Mouse (Mus musculus) heart, adult 9 months (tissue): ENCODE measurements around the gene Speg.
A peak's percentile ranks its signal among the peaks of the same experiment; 100 is the strongest.

Source experiments
- DNase-seq, 2 experiments: peaks; one replicate each; pipeline ENCODE4 v3.0.0; 2022; ENCODE audit warnings: low spot score in 2 of 2

The Speg gene

GRCm38 (mm10) chr1:75393846-75394245 lies 18.7 kb downstream of the Speg start:
- no peak for DNase-seq

GRCm38 (mm10) chr1:75398761-75399402 lies 23.8 kb downstream of the Speg start:
- peak; percentile 86 to 90 for DNase-seq

DNA sequence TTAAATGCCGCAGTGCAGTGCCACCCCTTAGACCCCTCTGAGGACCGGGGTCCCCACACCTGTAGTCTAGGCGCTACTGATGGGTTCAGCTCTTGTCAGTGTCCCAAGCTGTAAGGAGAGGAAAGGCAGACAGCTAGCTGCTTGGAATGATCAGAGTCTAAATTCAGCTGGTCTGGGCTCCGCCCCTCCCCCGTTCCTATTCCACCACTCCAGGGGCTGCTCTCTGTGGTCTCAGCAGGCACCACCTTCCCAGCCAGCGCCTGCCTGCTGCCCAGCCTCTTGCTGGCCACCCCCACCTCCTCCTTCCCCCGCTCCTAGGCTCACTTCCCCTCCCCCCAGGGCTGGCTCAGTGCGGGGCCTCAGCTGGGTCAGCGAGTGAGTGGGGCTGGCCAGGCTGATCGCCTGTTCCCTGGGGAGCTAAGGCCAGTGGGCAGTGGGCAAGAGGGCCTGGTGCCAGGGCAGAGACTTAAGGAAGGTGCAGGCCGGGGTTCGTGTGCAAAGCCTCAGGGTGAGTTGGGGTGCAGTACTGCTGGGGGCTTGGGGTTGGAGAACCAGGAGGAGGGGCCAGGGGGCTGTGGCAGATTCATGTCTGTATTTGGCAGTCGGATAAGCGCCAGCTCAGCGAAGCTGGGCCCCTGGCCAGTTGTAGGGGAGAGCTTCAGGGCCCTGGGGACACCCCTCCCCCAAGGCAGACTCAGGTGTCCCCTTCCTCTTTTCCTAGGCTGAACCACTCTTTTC lies 24.8 kb downstream of the Speg start:
- DNase-seq = peak; percentile 76 to 78

DNA sequence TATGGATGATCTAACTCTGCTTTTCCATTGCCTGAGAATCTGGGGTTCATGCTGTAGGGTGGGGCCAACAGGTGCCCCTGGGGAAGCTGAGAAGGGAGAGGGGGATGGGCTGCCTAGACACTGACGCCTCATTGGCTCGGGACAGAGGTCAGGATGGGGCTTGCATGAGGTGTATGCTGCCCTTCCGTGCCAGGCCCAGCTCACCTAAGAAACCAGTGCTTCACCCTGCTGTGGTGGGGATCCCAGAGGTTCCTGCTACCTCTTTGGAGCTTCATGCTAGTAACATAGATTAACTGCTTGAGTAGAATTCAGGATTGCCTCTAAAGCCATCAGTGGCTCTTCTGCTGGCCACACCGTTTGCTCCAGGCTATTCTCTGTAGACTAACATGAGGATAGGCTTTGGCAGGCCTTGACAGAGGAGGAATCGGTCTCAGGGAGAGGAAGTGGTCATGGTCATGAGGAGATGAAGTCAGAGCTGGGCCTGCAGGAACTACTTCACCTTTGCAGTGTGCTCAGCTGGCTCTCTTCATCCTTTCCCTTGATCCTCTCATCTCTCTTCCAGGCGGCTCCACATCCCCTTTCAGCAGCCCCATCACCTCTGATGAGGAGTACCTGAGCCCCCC lies 25.5 kb downstream of the Speg start:
- no peak for DNase-seq

- DNase-seq = no peak
These were observed 30.4 kb downstream of the Speg start for GRCm38 (mm10) chr1:75405547-75405946.

DNA sequence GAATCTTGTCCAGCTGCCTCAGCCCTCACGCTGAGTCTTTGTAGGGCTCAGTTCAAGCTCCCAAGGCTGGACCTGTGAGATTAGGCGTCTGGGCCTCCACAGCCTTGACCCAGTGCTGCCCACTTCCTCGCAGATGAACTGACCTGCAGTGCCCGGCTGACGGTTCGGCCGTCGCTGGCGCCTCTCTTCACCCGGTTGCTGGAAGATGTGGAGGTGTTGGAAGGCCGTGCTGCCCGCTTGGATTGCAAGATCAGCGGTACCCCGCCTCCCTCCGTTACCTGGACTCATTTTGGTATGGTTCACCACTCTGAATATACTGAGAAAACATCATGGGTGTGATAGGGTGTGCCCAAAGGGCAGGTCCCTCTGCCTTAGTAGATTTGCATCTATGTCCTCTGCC lies 31.1 kb downstream of the Speg start:
- no peak for DNase-seq

GRCm38 (mm10) chr1:75407056-75407455 lies 32.0 kb downstream of the Speg start:
- no peak for DNase-seq

- DNase-seq = no peak
These were observed 33.1 kb downstream of the Speg start for GRCm38 (mm10) chr1:75408210-75408609.

DNA sequence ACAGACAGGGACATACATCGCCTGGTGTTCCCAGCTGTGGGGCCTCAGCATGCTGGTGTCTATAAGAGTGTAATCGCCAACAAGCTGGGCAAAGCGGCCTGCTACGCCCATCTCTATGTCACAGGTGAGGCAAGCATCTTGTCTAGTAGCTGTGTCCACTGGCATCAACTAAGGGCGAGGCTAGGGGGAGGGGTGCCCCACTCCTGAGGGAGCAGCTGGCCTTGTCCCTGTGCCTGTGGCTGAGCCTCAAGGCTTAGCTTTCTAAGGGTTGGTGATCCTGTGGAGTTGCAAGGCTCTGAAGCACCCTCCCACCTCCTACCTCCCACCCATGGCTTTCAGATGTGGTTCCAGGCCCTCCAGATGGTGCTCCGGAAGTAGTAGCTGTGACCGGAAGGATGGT lies 34.9 kb downstream of the Speg start:
- DNase-seq = no peak

DNA sequence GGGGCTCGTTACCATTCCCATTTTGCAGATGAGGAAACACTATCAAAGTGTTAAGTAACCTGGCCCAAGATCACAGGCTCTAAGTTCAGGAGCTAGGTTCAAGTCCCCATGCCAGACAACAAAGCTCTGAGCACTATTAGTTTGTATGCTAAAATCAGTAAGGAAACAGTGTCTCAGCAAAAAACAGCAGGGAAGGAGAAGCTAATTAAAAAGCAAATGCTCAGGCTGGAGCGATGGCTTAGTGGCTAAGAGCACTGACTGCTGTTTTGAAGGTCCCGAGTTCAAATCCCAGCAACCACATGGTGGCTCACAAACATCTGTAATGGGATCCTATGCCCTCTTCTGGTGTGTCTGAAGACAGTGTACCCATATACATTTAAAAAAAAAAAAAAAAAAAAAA lies 37.1 kb downstream of the Speg start:
- no peak for DNase-seq

DNA sequence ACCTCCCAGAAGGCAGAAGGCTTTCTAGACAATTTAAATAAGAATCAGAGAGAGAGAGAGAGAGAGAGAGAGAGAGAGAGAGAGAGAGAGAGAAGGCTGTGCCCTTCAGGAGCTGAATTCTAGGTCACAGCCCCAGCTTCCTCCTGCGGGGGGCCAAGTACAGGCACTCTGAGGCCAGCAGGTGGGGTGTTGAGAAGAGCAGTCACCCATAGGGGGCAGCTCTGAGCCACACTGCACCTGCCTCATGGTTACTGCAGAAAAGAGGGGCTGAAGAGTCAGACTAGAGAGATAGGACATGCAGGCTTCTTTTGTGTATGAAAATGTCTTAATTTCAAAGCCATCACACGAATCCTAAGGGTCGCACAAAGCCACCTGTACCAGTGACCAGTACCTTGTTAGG lies 38.7 kb downstream of the Speg start:
- DNase-seq = no peak

DNA sequence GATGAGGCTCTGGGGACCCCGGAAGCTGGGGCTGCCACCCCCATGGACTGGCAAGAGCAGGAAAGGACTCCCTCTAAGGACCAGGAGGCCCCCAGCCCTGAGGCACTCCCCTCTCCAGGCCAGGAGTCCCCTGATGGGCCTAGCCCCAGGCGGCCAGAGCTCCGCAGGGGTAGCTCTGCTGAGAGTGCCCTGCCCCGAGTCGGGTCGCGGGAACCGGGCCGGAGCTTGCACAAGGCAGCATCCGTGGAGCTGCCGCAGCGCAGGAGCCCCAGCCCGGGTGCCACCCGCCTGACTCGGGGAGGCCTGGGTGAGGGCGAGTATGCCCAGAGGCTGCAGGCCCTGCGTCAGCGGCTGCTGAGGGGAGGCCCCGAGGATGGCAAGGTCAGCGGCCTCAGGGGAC lies 46.7 kb downstream of the Speg start:
- DNase-seq = no peak

DNA sequence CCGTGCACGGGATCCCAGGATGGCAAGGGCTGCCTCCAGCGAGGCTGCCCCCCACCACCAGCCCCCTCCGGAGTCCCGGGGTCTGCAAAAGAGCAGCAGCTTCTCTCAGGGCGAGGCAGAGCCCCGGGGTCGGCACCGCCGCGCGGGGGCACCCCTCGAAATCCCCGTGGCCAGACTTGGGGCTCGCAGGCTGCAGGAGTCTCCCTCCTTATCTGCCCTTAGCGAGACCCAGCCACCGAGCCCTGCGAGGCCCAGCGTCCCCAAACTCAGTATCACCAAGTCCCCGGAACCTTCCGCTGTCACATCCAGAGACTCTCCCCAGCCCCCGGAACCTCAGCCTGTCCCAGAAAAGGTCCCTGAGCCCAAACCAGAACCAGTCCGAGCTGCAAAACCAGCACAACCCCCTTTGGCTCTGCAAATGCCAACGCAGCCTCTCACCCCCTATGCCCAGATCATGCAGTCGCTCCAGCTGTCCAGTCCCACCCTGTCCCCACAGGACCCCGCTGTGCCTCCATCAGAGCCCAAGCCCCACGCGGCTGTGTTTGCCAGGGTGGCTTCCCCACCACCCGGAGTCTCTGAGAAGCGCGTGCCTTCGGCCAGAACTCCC lies 47.2 kb downstream of the Speg start:
- no peak for DNase-seq

DNA sequence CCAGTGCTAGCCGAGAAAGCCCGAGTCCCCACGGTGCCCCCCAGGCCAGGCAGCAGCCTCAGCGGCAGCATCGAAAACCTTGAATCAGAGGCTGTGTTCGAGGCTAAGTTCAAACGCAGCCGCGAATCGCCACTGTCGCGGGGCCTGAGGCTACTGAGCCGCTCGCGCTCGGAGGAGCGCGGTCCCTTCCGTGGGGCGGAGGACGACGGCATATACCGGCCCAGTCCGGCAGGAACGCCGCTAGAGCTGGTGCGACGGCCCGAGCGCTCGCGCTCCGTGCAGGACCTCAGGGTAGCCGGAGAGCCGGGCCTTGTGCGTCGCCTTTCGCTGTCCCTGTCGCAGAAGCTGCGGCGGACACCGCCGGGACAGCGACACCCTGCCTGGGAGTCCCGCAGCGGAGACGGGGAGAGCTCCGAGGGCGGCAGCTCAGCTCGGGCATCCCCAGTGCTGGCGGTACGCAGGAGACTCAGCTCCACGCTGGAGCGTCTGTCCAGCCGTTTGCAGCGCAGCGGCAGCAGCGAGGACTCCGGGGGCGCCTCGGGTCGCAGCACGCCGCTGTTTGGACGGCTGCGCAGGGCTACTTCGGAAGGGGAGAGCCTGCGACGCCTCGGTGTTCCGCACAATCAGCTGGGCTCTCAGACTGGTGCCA lies 47.9 kb downstream of the Speg start:
- DNase-seq = no peak

GRCm38 (mm10) chr1:75423780-75424390 lies 48.8 kb downstream of the Speg start:
- no peak for DNase-seq

DNA sequence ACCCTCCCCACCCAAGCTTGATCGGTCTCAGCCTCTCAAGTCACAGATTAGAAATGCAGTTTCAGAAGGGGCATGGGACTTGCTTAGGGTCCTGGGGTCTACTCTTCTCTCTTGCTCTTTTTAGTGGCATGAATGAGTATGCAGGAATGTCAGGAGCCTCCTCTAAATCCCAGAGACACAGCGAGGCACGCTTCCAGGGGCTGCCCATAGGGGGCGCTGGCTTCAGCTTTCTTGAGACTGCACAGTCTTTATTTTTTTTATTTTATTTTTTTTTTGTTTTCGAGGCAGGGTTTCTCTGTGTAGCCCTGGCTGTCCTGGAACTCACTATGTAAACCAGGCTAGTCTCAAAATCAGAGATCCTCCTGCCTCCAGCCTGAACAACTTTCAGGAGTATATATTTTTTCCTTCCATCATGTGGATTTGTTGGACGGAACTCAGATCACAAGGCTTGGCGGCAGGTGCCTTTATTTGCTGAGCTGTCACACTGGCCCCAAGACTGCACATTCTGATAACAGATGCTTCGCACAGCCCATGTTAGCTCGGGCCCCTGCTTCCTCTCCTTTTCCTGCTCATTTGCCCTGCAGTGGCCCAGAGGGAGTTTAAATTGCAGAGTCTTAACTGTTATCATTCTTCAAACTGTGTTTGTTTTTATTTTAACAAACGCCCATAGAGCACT lies 50.8 kb downstream of the Speg start:
- DNase-seq = no peak

- peak; percentile 78 to 84 for DNase-seq
These were observed 60.6 kb downstream of the Speg start, which contains the start of gene Gmppa for GRCm38 (mm10) chr1:75435475-75436328. TSS of gene Gmppa (plus strand) at chr1:75435930.

DNA sequence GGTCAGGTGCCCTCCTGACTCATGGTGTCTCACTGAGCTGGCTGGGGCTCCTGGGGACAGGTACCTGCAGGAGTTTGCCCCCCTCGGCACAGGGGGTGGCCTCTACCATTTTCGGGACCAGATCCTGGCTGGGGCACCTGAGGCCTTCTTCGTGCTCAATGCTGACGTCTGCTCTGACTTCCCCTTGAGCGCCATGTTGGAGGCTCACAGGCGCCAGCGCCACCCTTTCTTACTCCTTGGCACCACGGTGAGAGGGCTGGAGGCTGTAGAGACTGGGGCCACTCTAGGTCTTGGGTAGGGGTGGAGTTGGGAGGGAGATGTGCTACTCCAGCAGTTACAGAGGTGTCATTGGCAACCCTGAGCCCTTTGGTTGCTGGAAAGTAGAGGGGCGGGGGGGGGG lies 63.7 kb downstream of the Speg start:
- no peak for DNase-seq

DNA sequence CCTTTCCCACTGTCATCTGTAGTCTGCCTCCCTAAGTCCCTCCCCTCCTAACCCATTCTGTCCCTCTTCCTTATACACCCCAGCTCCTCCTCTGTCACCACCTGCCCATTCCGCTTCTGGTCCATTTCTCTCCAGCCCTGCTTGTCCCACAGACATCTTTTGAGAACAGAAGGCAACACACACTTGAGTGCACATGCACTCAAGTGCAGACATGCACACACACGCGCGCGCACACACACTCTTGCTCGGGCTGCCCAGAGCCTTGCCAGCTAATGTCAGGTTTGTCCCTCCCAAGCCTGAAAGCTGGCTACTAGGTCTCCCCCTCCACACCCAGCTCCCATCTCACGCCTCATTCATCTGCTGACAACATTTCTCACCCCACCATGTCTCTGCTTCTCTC lies 65.6 kb downstream of the Speg start:
- DNase-seq = no peak

DNA sequence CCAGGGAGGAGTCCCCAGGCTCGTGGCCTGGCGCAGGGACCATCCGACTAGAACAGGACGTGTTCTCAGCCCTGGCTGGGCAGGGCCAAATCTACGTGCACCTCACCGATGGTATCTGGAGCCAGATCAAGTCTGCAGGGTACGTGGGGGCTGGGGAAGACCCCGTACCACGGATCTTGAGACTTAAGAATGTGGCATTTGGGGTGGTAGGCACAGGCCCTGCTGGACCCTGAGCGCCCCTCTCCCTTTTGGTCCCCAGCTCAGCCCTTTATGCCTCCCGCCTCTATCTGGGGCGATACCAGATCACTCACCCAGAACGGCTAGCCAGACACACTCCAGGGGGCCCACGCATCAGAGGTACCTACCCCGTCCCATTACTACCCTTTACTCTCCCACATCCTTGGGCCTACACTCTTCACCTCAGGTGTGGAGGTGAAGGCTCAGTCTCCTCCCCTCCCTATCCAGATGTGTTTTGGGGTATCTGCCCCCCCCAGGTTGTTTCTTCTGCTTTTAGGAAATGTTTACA lies 66.4 kb downstream of the Speg start:
- DNase-seq = no peak
